Mouse (Mus musculus) heart, postnatal 10 days (tissue): Measurements from ENCODE around the gene Gm45623. TPM values are rescaled to one million over a fixed set of nuclear protein-coding genes. Genes with fewer than 3 reads are reported as not detected.

Source experiments
- DNase-seq, 2 experiments: peaks; one replicate each; pipeline ENCODE4 v3.0.0; 2021
- intact Hi-C: fragments of 180-260 bp; cut with DNase I; formaldehyde crosslinking; loops from one replicate; pipeline ENCODE4 v1.15.1; 2025
- total RNA-seq, 2 experiments: library from RNA; stranded (reverse); gene quantifications; 2 replicates each; pipeline ENCODE4 v1.2.3; 2021

Gm45623 gene
- total RNA-seq, 2 experiments from 2014 or later: 0.22 TPM; not detected in 1

DNA sequence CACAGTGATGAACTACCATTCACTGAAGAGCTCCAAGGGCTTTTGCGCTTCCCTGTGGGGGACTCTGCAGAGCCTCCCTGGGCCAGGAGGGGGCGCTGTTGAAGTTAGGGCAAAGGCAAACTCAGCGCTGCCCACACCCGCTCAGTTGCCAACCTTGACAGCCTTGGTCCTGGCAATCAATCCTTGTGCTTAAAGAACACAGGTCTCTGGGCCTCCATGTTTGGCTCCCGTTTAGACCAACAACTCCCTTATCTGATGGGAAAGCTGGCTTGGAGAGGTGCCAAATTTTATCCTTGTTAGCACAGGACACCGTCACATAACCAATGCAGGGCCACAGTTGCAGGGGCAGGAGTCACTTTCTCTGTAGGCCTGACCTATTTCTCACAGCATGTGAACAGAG is 2.2 kb upstream of the Gm45623 start:
- intact Hi-C loops: no loop called here
- peak; percentile 79 to 80 for DNase-seq

DNA sequence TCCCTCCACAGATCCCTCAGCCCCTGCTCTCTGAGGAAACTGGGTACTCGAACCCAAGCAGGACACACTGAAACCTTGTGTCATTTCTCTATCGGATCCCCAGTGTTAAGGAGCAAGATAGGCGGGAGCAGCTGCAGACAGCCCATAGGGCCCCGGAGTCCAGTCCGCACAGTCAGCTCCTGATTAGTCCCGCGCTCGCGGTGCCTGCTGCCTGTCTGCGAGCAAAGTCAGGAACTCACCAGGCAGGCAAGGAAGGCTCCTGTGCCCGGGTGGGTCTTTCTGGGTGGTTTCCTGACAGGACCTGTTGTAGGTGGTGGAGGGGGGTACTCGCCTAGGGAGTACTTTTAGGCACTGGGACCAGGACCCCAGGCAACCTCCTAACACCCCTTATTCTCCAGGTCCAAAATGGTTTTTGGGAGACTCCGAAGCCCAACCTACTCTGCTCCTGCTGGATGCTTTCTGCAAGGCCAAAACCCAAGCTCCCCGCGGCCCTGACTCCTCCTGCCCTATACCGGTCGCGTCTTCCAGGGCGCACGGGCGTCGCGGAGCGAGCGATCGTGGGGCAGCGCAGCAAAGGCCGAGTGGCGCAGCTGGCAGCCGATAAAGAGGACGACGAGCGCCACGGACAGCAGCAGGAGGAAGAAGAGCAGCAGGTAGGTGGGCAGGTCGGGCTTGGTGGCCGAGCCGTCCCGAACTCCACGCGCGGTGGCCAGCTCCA is 994 bp downstream of the Gm45623 start:
- no peak for DNase-seq
- intact Hi-C loops: no loop called here

DNA sequence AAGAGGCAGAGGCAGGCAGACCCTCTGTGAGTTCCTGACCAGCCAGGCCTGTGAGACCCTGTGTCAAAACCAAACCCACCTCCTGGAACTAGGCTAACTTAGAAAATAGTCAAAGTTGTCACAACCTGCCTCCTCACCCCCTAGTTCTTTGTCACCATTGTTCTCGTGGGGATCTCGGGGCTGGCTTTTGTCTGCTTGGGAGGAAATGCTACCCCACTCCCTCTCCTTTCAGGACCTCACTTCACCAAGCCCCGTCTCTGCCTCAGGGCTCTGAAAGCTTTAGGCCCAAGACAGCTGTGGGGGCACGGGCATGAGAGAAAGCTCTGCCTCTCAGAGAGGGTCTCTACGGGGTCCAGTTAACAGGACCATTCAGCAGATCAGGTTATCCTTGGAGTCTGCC is 1.9 kb downstream of the Gm45623 start:
- DNase-seq: no peak
- intact Hi-C loops: no loop called here

DNA sequence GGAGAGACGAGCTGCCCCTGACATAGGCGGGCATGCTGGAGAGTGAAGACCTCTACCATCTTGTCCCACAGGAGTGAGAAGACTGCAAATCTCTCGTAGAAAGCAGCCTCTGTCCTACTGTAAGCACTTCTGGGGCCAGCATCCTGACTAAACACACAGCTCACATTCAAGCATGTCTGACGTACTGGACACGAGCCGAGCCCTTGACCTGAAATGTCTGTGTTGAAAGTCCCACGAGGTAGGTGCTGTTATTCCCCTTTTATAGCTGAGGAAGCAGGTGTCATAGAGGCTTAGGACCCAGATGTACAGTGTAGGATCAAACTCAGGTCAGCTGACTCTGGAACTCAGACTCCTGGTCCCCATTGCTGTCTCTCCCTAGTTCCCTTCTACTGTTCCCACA is 4.2 kb downstream of the Gm45623 start:
- intact Hi-C loops: no loop called here
- no peak for DNase-seq

DNA sequence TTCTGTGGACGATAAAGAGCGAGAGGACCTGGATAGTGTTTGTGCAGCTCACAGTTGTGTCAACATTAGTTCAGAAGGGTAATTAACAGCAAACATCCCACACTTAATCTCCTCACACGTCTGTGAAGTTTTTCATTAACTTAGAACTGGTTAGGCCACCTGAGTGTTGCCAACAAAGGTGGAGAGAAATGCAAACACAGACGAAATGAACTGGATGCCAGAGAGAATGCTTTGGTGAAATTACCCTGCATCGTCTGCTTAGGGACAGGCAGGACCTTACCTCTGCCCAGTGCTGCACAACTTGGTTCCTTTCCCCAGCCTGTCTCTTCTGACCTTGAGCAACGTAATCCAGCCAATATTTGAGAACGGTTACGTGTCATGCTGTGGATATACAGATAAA is 6.1 kb downstream of the Gm45623 start:
- intact Hi-C loops: no loop called here

DNA sequence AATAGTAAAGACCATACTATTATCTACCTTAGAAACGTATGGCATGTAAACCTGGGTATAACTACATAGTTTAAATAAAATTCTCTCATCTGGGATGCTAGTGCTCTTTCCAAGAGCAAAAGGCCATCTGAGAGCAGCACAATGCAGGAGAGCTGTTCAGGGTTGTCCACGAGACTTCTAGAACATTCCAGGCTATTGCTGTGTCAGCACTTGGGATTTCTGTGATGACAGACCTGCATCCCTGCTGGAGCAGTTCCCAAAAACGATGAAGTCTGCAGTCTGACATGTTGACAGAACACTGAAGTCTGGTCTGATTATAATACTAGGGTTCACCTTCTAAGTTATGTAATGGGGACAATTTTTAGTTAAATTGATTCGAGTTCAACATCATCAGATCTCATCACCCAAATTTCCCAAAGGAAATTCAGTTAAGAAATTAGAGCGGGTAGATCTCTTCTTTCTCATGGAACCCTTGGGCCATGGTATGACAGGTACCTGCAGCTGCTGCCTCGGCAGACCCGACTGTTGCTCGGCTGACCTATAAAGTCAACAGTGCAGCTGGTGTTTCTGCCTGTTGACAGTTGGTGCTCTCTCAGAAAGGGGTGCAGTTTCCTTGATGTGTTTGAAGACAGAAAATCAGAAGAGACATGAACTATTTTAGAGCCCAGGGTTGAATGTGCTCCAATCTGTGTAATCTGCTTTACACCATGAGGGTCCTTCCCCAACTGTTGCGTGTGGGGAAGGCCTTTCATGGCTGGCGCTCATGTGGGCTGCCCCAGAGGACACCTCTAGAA is 6.7 kb downstream of the Gm45623 start:
- intact Hi-C loops: no loop called here
- peak in 1 of 2 experiments; percentile 20 for DNase-seq

More for the DNA sequence above, 6.1 kb downstream of the Gm45623 start:
- DNase-seq: no peak

DNA sequence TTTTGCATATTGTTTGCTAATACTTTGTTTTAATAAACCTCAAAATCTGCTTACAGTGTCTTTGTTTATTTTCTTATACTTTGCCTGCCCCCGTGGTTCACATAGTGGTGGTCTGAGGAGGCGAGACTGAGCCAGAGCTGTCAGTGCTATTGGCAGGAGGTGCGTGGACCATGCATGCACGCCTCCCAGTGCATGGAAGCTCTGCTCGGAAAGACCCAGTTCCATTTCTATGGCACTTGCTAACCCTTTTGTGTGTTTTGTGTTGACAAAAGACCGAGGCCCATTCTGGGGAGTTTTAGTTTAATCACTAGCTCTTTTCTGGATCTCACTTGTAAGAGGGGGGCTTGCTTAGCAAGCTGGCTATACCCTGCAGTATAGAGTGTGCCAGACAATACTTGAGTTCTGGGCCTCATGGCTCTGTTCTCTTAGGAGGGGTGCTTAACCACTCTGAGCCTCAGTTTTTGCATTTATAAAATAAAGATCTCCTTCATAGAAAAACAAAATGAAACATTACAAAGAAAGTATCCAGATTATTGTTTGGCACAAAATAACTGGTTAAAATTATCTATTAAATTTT is 11.2 kb downstream of the Gm45623 start:
- DNase-seq: no peak

DNA sequence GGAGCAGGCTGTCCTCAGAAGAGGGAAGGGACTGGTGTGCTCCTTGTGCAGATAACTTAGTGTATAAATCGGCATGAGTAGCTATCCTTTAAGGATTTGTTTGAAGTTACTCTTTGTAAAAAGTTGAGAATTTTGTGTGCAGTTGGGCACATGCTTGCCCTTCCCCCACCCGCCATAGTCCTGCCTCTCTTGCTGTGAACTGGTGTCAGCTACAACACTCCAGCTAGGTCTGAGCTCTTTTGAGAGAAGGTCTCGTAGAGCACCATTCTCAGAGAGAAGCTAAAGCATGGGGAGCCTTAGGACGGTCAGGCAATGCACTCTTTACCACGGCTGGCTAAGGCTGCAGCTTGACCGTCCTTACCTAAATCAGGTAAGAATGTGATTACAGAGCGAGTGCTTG is 11.9 kb downstream of the Gm45623 start:
- intact Hi-C loops: no loop called here
- no peak for DNase-seq

More for the DNA sequence above, 11.2 kb downstream of the Gm45623 start:
- intact Hi-C loops: no loop called here

DNA sequence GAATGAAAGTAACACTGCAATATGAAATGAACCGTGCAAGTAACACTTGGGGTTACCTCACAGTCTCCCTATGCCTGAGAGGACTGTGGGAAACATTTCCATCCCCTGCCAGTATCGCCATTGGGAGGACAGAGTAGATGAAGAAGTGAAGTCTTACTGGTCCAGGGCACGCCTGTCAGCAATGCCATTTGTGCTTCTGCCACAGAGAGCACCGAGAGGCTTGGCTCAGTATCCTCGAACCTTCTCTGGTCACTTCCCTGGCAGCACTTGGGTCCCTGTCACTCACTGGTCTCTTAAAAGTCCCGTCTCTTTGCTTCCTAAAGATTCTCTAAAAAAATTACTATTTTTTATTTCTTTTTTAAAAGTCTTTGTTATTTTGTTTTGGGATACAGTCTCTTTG is 13.1 kb downstream of the Gm45623 start:
- intact Hi-C loops: no loop called here
- no peak for DNase-seq

DNA sequence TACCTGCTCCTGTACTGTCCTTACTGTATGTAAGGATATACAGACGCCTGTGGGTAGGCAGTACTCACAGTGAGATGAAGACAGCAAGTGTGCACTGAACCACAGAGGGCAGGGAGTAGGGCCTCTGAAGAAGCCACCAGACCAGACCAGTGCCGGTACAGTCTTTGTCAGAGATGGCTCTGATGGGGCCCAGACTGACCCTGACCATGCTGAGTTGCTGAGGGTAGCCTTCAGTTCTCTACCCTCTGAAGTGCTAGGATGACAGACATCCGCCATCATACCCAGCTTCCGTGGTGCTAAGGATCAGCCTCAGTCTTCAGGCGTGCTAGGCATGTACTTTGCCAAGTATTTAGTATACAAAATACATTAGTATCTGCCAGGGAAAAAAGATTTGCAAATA is 14.1 kb downstream of the Gm45623 start:
- DNase-seq: no peak
- intact Hi-C loops: no loop called here

DNA sequence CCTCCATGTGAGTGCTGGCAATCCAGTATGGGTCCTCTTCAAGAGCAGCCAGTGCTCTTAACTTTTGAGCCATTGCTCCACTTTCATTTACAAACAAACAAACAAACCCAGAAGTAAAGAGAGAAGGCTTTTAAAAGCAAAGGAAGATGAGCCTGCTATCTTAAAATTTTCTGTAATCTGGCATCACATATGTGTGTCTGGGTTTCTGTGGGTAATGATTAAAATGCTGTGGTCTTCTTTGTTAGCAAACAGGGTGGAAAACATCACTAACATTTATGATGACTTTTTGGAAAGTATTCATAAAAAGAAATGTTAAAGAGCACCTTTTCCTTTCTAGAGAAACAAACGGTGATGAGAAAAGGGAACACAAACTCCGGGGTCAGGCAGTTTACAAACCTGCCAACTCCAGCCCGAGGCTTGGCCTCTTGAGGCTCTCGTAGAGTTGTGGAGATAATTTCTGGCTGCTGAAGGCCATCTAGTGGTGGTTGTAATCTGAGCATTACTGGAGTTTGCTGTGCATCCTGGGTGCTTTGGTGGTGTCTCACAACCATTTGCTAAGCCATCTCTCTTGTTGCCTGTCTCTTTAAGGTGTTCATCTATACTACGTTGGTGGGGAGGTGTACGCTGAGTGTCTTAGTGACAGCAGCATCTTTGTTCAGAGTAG is 18.3 kb downstream of the Gm45623 start:
- intact Hi-C loops: loop anchor here (1.0 to 2.0 kb wide), 3 partner anchors 77 to 260 kb away; no protein-coding TSS in a partner anchor
- peak; percentile 62 to 66 for DNase-seq

DNA sequence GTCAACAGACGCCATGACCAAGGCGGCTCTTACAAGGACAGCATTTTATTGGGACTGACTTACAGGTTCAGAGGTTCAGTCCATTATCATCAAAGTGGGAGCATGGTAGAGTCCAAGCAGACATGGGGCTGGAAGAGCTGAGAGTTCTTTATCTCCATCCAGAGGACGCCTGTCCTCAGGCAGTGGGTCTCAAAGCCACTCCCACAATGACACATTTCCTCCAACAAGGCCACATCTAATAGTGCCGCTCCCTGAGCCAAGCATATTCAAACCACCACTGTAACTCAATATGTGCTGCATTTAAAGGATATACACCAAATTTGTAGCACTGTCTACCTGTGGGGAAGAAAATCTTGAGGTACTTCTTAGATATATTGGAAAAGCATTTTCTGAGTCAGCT is 19.0 kb downstream of the Gm45623 start:
- intact Hi-C loops: loop anchor here (1.0 to 2.0 kb wide), 3 partner anchors 76 to 259 kb away; no protein-coding TSS in a partner anchor

DNA sequence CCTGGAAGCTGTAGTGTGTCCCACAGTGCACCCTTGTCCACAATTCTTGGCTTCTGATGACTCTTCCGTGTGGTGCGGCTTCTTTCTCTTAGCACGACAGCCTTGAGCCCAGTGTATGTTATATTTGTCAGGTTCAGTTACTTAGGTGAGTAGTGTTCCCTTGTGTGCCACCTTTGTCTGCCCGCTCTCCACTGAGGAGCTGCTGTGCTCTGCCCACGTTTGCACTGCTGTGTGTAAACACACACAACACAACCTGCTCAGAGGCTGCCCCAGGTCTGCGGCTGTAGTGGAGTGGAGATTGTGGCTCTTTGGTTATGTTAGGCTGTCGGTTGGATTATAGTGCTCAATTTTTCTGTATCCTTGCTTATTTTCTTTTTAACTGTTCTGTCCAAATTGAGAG is 24.6 kb downstream of the Gm45623 start:
- no peak for DNase-seq
- intact Hi-C loops: no loop called here

More for the DNA sequence above, 19.0 kb downstream of the Gm45623 start:
- no peak for DNase-seq

DNA sequence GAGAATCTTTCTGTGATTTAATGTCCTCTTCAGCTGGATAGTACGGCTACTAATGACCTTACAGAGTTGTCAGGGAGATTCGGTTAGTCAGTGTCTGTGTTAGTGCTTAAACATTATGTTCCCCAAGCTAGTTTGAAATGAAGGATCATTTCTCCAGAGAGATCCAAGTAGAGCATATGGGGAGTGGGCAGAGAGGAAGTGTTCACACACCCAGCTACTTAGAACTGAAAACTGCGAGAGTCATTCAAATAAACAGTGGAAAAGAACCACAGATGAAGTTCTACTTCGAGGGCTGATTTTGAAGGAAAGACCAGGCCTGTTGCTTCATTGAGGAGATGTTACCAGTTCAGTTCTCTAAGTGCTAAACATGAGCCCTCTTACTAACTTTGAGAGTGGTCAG is 27.1 kb downstream of the Gm45623 start:
- DNase-seq: no peak
- intact Hi-C loops: no loop called here

DNA sequence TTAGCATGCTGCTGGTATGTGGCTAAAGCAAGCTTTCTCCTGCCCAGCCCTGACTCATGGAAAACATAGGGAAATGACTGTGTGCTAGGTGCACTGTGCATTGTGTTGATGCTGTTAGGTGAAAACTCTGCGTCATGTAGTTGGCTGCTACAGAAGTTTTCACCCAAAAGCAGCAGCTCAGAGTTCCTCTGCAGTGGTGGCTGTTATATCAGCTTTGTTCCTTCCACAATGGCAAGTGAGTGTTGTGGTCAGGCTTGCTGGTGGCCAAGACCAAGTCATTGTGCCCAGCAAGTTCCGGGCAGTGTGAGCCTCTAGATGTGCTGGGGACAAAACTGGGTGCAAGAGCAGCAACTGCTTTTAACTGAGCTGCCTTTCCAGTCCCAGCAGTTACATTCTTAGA is 41.4 kb downstream of the Gm45623 start:
- no peak for DNase-seq
- intact Hi-C loops: no loop called here

DNA sequence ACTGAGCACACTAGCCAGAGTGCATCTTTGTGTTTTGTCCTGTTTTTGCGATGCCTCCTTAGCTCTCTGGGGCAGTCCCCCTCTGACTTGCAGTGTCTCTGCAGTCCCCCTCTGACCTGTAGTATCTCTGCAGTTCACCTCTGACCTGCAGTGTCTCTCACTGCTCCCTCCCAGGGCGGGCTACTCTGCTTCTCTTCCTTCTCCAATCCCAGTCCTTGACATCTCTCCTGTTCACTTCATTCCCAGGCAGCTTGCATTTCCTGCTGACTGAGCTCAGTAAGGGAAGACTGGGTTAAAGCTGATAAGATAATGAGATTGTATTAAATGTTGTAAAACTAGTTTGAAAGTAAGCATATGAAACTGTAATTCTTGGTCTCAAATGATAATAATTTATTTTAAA is 43.0 kb downstream of the Gm45623 start:
- DNase-seq: no peak
- intact Hi-C loops: no loop called here

DNA sequence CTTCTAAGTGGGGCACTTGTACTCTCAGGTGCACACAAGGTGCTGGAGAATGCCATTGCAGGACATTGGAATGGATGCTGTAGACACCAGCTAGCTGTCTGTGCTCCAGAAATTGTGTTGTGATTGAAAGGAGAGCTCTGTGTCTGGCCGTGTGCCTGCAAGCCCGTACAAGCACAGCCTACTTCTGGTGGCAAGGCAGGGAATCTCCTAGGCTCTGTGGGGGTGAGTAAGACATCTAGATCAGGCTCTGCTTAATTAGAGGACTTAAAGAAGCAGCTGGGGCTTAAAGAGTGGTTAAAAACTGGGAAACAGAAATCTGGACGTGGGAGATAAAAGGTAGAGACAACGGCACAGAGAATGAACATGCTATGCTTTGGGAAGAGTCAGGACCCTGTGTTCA is 46.0 kb downstream of the Gm45623 start:
- DNase-seq: no peak
- intact Hi-C loops: no loop called here

DNA sequence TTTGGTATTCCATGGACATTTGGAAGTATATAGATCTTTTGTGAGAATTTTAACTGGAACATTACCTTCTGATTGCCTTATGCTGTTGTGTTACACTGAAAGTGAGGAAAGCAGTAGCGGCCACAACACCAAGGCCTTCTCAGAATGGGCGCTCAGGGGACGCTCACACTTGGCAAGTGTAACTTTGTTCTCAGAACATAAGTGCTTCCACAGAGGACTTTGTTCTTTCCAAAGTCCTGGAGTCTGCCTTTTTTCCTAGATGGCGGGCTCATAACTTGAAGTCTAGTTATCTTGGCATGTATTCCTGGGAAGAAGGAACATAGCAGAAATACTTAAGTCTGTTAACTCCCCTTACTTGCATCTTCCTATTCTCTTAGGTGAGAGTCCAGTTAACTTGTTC is 46.5 kb downstream of the Gm45623 start:
- intact Hi-C loops: no loop called here
- no peak for DNase-seq

DNA sequence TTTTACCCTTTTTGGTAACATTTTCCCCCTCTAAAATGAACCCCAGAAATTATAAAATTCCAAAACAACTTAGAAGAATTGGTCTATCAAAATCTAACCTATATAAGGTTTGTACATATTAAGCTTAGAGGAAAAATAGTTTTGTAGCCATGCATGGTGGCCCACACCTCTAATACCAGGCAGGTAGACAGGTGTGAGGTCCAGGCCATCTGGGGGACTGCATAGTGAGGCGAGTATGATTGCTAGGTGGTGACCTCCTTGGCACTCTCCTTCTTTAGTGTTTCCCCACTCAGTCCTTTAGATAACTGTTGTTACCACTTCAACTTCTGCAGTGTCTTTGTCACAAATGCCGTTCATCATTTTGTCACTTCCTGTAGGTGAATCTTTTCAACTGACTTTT is 49.0 kb downstream of the Gm45623 start:
- DNase-seq: no peak
- intact Hi-C loops: no loop called here

DNA sequence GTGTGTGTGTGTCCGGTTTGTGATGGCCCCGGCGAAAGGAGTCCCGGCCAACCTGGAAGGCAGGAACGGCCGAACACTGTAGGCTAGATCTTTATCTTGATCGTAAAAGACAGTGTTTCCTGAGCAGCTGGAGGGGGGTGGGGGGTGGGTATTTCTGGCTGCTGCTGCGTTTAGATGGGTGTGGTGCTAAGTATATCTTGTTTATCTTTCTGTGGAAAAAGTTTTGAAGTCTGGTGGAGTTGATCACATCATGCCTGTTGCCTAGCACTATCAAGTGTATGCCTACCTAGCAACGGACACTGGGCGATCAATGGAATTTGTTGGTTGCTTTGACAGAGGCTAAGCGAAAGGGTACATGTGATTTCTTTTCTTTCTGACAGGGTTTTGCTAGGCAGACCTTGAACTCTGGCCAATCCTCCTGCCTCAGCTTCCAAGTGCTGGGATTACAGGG is 49.7 kb downstream of the Gm45623 start:
- DNase-seq: peak; percentile 26 to 39
- intact Hi-C loops: no loop called here

DNA sequence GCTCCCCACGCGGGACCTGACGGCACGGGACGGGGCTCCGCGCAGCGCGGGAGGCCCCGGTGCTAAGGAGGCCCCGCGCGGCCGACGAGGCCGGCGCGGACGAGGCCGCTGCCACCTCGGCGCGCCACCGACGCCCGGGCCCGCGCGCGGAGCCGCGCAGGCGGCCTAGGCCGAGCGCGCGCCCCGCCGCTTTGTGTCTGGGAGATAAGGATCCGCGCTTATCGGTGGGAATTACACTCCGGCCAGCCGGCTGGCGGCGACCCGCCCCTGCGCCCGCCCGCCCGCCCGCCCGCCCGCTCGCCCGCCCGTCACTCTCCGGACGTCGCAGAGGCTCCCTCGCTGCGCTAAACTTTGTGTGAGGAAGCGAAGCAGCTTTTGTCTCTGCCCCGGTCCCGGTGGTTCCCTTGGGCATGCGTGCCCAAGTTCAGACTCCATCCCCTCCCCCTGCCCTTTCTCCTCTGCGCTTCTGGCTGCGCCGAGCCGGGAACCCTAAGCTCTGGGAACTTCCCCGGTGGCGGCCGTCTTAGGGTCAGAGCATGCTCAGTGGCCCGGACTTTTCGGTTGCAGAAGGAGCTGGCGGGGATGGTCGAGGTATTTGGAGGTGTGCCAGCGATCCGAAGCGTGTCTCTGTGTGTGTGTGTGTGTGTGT is 50.3 kb downstream of the Gm45623 start:
- intact Hi-C loops: no loop called here
- peak; percentile 82 to 83 for DNase-seq
